Mouse (Mus musculus) lung, adult 2 months (tissue): ENCODE measurements around the gene Ttc3.

Source experiments
- CTCF ChIP-seq: fragments of 200-500 bp; IDR thresholded peaks from 2 replicates; pipeline ENCODE4 v1.5.1; 2011; ENCODE audit warnings: mild to moderate bottlenecking, low read length, control low read depth; ENCODE audit not compliant: insufficient read depth
- POLR2A ChIP-seq: fragments of 200-500 bp; IDR thresholded peaks from 2 replicates; pipeline ENCODE4 v1.6.1; 2011; ENCODE audit warnings: low read depth, mild to moderate bottlenecking, control low read depth, low read length, borderline replicate concordance; ENCODE audit errors: extremely low read depth

- no peak for TF ChIP-seq POLR2A
- TF ChIP-seq CTCF, result peak; percentile 24; the same call in 1 of the 2 replicates
Measured at GRCm38 (mm10) chr16:94449151-94449550, 78.7 kb downstream of the Ttc3 start.
